Mouse (Mus musculus) frontal cortex, adult 2 months (tissue): ENCODE data around the gene 1700016K19Rik. TPM values are rescaled to one million over a fixed set of nuclear protein-coding genes. Genes with fewer than 3 reads are reported as not detected.

Source experiments
- DNase-seq, 2 experiments: peaks; one replicate each; pipeline ENCODE4 v3.0.0; 2022; ENCODE audit warnings: low spot score in 1 of 2; ENCODE audit errors: extremely low spot score in 1 of 2
- polyA plus RNA-seq: library from polyadenylated mRNA; depleted of rRNA; stranded (reverse); fragments of >200 nt; gene quantifications from 2 replicates; pipeline ENCODE4 v1.2.3, GENCODE M21; 2012; rRNA removed

The 1700016K19Rik gene
- polyA plus RNA-seq: 8.4 and 9.1 TPM in 2 replicates

DNA sequence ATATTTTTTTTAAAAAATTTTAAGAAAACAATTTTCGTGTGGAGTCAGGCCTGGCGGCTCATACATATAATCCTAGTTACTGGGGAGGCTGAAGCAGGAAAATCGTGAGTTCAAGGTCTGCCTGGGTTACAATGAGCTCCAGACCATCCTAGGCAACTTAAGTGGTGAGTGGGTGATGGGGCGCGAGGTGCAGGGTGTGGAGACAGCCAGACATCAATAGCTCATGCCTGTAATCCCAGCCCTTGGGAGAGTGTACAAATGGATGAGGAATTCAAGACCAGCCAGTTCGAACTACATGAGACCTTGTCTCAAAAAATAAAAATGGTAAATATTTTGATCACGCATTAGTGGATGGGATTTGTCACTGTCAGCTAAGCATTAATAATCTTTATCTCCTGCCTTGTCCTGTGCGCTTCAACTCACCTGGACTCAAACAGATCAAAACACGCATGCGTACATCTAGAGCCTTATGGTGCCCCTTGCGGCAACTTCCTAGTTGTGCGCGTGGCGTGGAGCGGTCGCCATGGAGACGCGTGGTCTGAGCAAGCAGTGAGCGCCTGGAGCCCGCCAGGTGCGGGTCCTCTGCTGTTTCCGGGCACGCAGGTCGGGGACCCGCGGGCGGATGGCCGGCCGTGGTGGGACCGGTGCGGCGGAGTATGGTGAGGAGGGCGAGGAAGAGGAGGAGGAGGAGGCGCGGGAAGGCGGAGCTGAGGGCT, at the start of gene 1700016K19Rik:
1700016K19Rik (plus strand) TSS at position 473 of the 716 bp plus-strand sequence.
- DNase-seq: peak; percentile 61 to 89

GRCm38 (mm10) chr11:75950459-75950858, 49.3 kb upstream of the 1700016K19Rik start:
- no peak for DNase-seq

- DNase-seq: no peak
Measured at GRCm38 (mm10) chr11:75951895-75952294, 47.8 kb upstream of the 1700016K19Rik start.

DNA sequence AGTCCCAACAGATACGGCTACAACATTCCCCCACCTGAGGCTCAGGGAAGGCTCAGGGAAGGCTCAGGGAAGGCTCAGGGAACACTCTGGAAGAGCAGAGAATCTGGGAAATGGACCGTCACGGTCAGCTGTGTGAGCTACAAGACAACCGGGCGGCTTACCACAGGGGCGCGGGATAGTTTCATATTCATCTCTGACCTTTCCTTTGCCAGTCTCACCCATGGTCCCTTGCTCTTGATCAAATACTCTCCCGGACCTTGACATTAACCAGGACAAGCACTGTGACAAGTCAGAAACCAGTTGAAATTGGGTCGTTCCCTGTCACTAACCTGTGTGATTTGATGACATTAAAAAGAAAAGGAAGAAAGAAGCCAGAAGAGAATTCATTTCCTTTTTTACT, 44.8 kb upstream of the 1700016K19Rik start:
- no peak for DNase-seq

GRCm38 (mm10) chr11:75956651-75957050, 43.1 kb upstream of the 1700016K19Rik start:
- DNase-seq: no peak

GRCm38 (mm10) chr11:75957124-75957832, 42.4 kb upstream of the 1700016K19Rik start:
- no peak for DNase-seq

GRCm38 (mm10) chr11:75961782-75962181, 37.9 kb upstream of the 1700016K19Rik start:
- DNase-seq: no peak

GRCm38 (mm10) chr11:75963730-75964475, 35.8 kb upstream of the 1700016K19Rik start:
- peak in 1 of 2 experiments; percentile 43 for DNase-seq

DNA sequence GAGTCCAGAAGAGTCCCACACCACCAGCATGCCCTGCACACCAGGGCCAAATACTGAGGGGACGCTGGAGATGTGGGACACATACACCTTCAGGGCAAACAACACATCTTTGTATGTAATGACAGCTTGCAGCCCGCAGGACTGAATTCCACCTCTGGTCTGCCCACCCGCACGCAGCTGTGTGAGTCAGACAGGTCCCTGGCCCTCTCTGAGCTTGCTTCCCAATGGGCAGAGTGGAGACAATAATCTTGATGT, 35.3 kb upstream of the 1700016K19Rik start:
- DNase-seq: no peak

DNA sequence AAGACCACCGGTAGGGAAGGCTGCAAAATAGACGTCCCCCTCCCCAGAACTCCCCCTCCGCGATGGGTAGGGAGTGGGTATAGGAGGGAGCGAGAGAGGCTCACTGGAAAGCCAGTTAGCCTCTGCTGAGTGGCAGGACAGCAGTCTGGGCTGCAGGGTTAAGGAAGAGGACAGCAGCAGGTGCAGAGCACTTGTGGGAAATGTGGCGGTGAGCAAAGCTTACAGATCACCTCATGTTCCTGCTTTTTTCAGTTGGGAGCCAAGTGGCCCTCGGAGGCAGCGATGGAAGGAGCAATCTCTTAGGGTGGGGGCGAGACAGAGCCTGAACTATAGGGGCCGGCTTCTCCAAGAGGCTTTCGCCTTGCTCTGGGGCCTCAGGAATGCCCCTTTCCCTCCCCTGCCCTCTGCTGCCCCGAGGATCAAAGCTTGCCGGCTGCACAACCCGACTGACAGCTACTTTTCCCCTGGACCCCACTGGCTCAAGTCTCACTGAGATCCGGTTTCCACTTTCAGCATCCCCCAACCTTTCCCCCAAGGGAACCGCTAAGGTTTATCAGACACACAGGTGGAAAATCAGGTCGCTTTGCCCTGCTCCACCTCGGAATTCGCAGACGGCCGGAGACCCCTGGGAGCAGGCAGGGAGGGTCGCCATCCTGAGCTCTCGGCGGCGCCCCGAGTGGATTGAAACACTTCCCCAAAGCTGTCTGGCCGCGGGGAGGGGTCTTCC, 33.9 kb upstream of the 1700016K19Rik start:
- no peak for DNase-seq

DNA sequence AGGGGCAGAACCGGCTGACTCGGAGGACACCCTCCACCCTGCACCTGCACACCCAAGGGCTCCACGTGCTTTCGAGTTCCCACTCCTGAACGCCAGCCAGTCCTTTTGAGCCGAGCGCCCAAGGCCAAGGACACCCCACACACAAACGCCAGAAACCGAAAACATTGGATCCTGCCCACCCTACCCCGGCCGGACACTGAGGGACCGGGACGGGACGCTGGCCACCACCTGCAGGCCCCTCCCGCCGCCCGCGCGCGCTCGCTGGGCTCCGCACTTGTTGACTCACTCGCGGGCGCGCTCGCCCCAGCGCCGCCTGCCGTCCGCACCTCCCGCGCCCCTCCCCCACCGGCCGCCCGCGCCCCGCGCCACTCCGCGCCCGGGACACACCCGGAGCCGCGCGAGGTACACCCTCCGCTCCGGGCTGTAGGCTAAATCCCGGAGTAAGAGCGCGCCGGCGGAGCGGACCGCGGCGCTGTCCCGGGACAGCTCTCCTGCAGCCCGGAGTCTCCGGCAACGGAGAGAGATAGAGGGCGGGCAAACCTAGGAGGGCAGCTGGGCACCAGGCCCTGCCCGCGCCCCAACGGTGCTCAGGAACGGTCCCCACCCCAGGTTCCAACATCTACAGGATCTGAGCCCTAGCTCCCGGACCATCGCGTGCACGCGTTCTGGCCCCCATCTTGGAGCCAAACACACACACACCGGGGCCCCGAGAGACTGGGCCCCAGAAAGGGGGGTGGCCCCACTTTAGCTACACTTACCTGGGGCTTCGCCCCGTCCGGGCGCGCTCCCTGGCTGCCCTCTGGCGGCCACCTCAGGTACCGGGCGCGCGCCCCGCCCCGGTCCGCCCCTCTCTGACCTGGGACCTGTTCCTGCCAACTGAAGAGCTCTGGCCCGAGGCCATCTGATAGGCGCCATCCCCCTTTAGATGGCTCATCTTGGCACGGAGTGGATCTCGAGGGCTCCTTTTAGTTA, 33.0 kb upstream of the 1700016K19Rik start:
- DNase-seq: peak in 1 of 2 experiments; percentile 56

DNA sequence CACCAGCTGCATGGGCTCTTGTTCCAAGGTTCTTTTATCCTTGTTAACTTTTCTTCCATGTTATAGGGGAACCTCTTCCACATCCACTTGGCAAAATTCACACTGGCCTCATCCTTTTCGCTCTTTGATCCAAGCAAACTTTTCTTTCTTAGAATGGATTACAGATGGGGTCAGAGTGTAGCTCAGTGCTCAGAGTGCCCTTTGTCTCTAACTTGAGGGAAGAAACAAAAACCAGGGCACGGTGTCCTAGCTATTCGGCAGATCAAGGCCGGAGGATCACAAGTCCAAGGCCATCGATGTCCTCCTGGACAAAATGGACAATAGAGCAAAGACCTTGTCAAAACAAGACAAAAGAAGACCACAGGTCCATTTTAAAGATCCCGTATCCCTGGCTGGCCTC, 31.0 kb upstream of the 1700016K19Rik start:
- DNase-seq: no peak

- no peak for DNase-seq
Measured at GRCm38 (mm10) chr11:75970629-75971028, 29.1 kb upstream of the 1700016K19Rik start.

- no peak for DNase-seq
Measured at GRCm38 (mm10) chr11:75972188-75972587, 27.5 kb upstream of the 1700016K19Rik start.

DNA sequence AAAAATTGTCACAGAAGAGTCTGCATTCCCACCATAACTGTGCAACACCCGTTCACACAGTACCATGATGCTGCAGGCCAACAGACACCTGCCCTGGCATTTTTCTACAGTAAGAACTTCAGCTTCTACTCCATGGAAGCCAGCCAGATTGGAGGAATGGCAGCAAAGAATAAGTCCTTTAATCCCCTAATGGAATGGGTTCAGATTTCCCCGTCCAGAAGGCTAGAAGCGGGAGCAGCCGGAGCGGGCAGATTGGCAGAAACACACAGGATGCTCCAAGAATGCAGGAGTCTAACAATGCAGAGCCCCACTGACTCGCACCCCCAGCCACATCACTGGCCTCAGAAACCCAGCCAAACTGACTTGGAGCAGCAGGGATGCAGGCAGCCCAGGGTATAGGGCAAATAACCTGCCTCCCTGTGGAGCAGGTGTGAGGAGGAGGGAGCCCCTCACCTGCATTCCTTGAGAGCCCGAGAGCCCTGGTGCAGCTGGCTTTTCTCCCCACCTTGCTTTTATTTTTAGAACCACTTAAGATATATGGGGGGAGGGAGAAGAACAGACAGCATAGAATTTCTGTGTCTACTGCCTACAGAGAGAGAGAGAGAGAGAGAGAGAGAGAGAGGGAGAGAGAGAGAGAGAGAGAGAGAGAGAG, 26.7 kb upstream of the 1700016K19Rik start:
- no peak for DNase-seq

- no peak for DNase-seq
Measured at GRCm38 (mm10) chr11:75973988-75974387, 25.7 kb upstream of the 1700016K19Rik start.

GRCm38 (mm10) chr11:75976748-75977147, 23.0 kb upstream of the 1700016K19Rik start:
- no peak for DNase-seq

GRCm38 (mm10) chr11:75978051-75978450, 21.7 kb upstream of the 1700016K19Rik start:
- DNase-seq: no peak

- DNase-seq: no peak
Measured at GRCm38 (mm10) chr11:75980413-75980812, 19.3 kb upstream of the 1700016K19Rik start.
